Mouse (Mus musculus): Measurements from ENCODE around the gene Fus. TPM values are rescaled to one million over a fixed set of nuclear protein-coding genes. Genes with fewer than 3 reads are reported as not detected.

The Fus gene
- polyA plus RNA-seq, 1 experiment from 2014 or later = 215 TPM

- H3K9me3 ChIP-seq (ENCODE audit: control insufficient read depth, low read length) = no peaks in the 10 kb centered on the region
- H3K4me2 ChIP-seq (ENCODE audit: low read depth, low read length) = peak overlapping the region; percentile 86
- peaks cover 19% of the 10 kb centered on the region for H3K36me3 ChIP-seq (ENCODE audit: control insufficient read depth, insufficient read depth, low read length)
- WGBS = 1% methylated on average over 38 of the region's 42 CpGs
- peak; percentile 54 for ATAC-seq
- peak overlapping the region; percentile 98 for H3K27ac ChIP-seq (ENCODE audit: low read length)
- peaks cover 12% of the 10 kb centered on the region for H3K4me1 ChIP-seq (ENCODE audit: control insufficient read depth, insufficient read depth, low read length)
- H3K27me3 ChIP-seq (replicated peaks; ENCODE audit: control insufficient read depth, insufficient read depth, low read length) = no peaks in the 10 kb centered on the region
- H3K4me3 ChIP-seq (ENCODE audit: low read length) = peak overlapping the region; percentile 95
- H3K9ac ChIP-seq (ENCODE audit: low read depth, low read length) = peak overlapping the region; percentile 99
Measured at GRCm38 (mm10) chr7:127967922-127968828, 918 bp downstream of the Fus start.

GRCm38 (mm10) chr7:127974413-127974930 lies 7.2 kb downstream of the Fus start:
- ATAC-seq = no peak
- H3K9ac ChIP-seq (ENCODE audit: low read depth, low read length) = no peak overlapping the region
- H3K4me1 ChIP-seq (ENCODE audit: control insufficient read depth, insufficient read depth, low read length) = peaks cover 5% of the 10 kb centered on the region
- H3K27ac ChIP-seq (ENCODE audit: low read length) = no peak overlapping the region
- 88% methylated on average over 2 of the region's 2 CpGs for WGBS
- no peaks in the 10 kb centered on the region for H3K27me3 ChIP-seq (replicated peaks; ENCODE audit: control insufficient read depth, insufficient read depth, low read length)
- H3K4me3 ChIP-seq (ENCODE audit: low read length) = no peak overlapping the region
- H3K36me3 ChIP-seq (ENCODE audit: control insufficient read depth, insufficient read depth, low read length) = peaks cover 42% of the 10 kb centered on the region
- H3K4me2 ChIP-seq (ENCODE audit: low read depth, low read length) = no peak overlapping the region
- no peaks in the 10 kb centered on the region for H3K9me3 ChIP-seq (ENCODE audit: control insufficient read depth, low read length)

GRCm38 (mm10) chr7:127978856-127979255 lies 11.6 kb downstream of the Fus start:
- no peak for ATAC-seq
- no peak overlapping the region for H3K9ac ChIP-seq (ENCODE audit: low read depth, low read length)
- H3K9me3 ChIP-seq (ENCODE audit: control insufficient read depth, low read length) = no peaks in the 10 kb centered on the region
- H3K27ac ChIP-seq (ENCODE audit: low read length) = no peak overlapping the region
- WGBS = 94% methylated on average over 2 of the region's 2 CpGs
- H3K4me2 ChIP-seq (ENCODE audit: low read depth, low read length) = no peak overlapping the region
- H3K36me3 ChIP-seq (ENCODE audit: control insufficient read depth, insufficient read depth, low read length) = peaks cover 40% of the 10 kb centered on the region
- H3K4me3 ChIP-seq (ENCODE audit: low read length) = no peak overlapping the region
- H3K27me3 ChIP-seq (replicated peaks; ENCODE audit: control insufficient read depth, insufficient read depth, low read length) = no peaks in the 10 kb centered on the region
- no peaks in the 10 kb centered on the region for H3K4me1 ChIP-seq (ENCODE audit: control insufficient read depth, insufficient read depth, low read length)

GRCm38 (mm10) chr7:127980606-127981005 lies 13.3 kb downstream of the Fus start:
- Histone ChIP-seq H3K36me3 (ENCODE audit: control insufficient read depth, insufficient read depth, low read length) (peaks cover 37% of the 10 kb centered on the region), H3K27me3 (replicated peaks; ENCODE audit: control insufficient read depth, insufficient read depth, low read length) (no peaks in the 10 kb centered on the region), H3K4me1 (ENCODE audit: control insufficient read depth, insufficient read depth, low read length) (no peaks in the 10 kb centered on the region), H3K4me2 (ENCODE audit: low read depth, low read length) (no peak overlapping the region), H3K27ac (ENCODE audit: low read length) (no peak overlapping the region), H3K4me3 (ENCODE audit: low read length) (no peak overlapping the region), H3K9ac (ENCODE audit: low read depth, low read length) (no peak overlapping the region), H3K9me3 (ENCODE audit: control insufficient read depth, low read length) (no peaks in the 10 kb centered on the region)
- 86% methylated on average over 3 of the region's 3 CpGs for WGBS
- ATAC-seq = no peak

GRCm38 (mm10) chr7:127988904-127989303 lies 21.6 kb downstream of the Fus start:
- no peak overlapping the region for H3K4me3 ChIP-seq (ENCODE audit: low read length)
- no peaks in the 10 kb centered on the region for H3K27me3 ChIP-seq (replicated peaks; ENCODE audit: control insufficient read depth, insufficient read depth, low read length)
- no peaks in the 10 kb centered on the region for H3K9me3 ChIP-seq (ENCODE audit: control insufficient read depth, low read length)
- H3K27ac ChIP-seq (ENCODE audit: low read length) = 0 out of 2 replicates have a peak overlapping the region, but pooled peaks have one; percentile 12
- no peak for ATAC-seq
- 0 out of 2 replicates have a peak, but pooled peaks cover 4% of the 10 kb centered on the region for H3K4me1 ChIP-seq (ENCODE audit: control insufficient read depth, insufficient read depth, low read length)
- no peak overlapping the region for H3K4me2 ChIP-seq (ENCODE audit: low read depth, low read length)
- WGBS = 86% methylated on average over 1 of the region's 1 CpGs
- peaks cover 7% of the 10 kb centered on the region; the same call in 1 of the 2 replicates for H3K36me3 ChIP-seq (ENCODE audit: control insufficient read depth, insufficient read depth, low read length)
- no peak overlapping the region for H3K9ac ChIP-seq (ENCODE audit: low read depth, low read length)

- no peaks in the 10 kb centered on the region for H3K9me3 ChIP-seq (ENCODE audit: control insufficient read depth, low read length)
- H3K4me3 ChIP-seq (ENCODE audit: low read length) = peak overlapping the region; percentile 54
- peak overlapping the region; percentile 57 for H3K4me2 ChIP-seq (ENCODE audit: low read depth, low read length)
- peaks cover 7% of the 10 kb centered on the region; the same call in 1 of the 2 replicates for H3K4me1 ChIP-seq (ENCODE audit: control insufficient read depth, insufficient read depth, low read length)
- peak overlapping the region; percentile 70 for H3K9ac ChIP-seq (ENCODE audit: low read depth, low read length)
- no peaks in the 10 kb centered on the region for H3K27me3 ChIP-seq (replicated peaks; ENCODE audit: control insufficient read depth, insufficient read depth, low read length)
- no peaks in the 10 kb centered on the region for H3K36me3 ChIP-seq (ENCODE audit: control insufficient read depth, insufficient read depth, low read length)
- WGBS = 41% methylated on average over 6 of the region's 6 CpGs
- peak overlapping the region; percentile 94 for H3K27ac ChIP-seq (ENCODE audit: low read length)
- peak; percentile 41 for ATAC-seq
Measured at GRCm38 (mm10) chr7:127991643-127992487, 24.6 kb downstream of the Fus start.

- H3K9me3 ChIP-seq (ENCODE audit: control insufficient read depth, low read length) = no peaks in the 10 kb centered on the region
- ATAC-seq = peak; percentile 79
- 27% methylated on average over 5 of the region's 5 CpGs for WGBS
- H3K27ac ChIP-seq (ENCODE audit: low read length) = peak overlapping the region; percentile 94
- H3K36me3 ChIP-seq (ENCODE audit: control insufficient read depth, insufficient read depth, low read length) = no peaks in the 10 kb centered on the region
- no peaks in the 10 kb centered on the region for H3K27me3 ChIP-seq (replicated peaks; ENCODE audit: control insufficient read depth, insufficient read depth, low read length)
- H3K4me1 ChIP-seq (ENCODE audit: control insufficient read depth, insufficient read depth, low read length) = peaks cover 7% of the 10 kb centered on the region; the same call in 1 of the 2 replicates
- peak overlapping the region; percentile 54 for H3K4me3 ChIP-seq (ENCODE audit: low read length)
- peak overlapping the region; percentile 70 for H3K9ac ChIP-seq (ENCODE audit: low read depth, low read length)
- H3K4me2 ChIP-seq (ENCODE audit: low read depth, low read length) = peak overlapping the region; percentile 57
Measured at GRCm38 (mm10) chr7:127992488-127993340, 25.5 kb downstream of the Fus start.

GRCm38 (mm10) chr7:127993341-127993977 lies 26.2 kb downstream of the Fus start, which contains the start of gene Pycard:
Gene Pycard, minus strand, starts transcription at chr7:127993867.
- Histone ChIP-seq H3K4me1 (ENCODE audit: control insufficient read depth, insufficient read depth, low read length) (peaks cover 7% of the 10 kb centered on the region; the same call in 1 of the 2 replicates), H3K4me3 (ENCODE audit: low read length) (peak within 1 kb of the TSS; percentile 54), H3K27me3 (replicated peaks; ENCODE audit: control insufficient read depth, insufficient read depth, low read length) (no peaks in the 10 kb centered on the region), H3K27ac (ENCODE audit: low read length) (peak within 1 kb of the TSS; percentile 94), H3K9ac (ENCODE audit: low read depth, low read length) (peak within 1 kb of the TSS; percentile 70), H3K9me3 (ENCODE audit: control insufficient read depth, low read length) (no peaks in the 10 kb centered on the region), H3K4me2 (ENCODE audit: low read depth, low read length) (peak within 1 kb of the TSS; percentile 57), H3K36me3 (ENCODE audit: control insufficient read depth, insufficient read depth, low read length) (no peaks in the 10 kb centered on the region)
- peak; percentile 75 for ATAC-seq
- WGBS = 8% methylated on average over 18 of the region's 18 CpGs

Data from intestine, embryonic 16.5 days (tissue).